Comparison of ENCODE assay signal across 7 mouse cellular contexts in the genomic region with DNA sequence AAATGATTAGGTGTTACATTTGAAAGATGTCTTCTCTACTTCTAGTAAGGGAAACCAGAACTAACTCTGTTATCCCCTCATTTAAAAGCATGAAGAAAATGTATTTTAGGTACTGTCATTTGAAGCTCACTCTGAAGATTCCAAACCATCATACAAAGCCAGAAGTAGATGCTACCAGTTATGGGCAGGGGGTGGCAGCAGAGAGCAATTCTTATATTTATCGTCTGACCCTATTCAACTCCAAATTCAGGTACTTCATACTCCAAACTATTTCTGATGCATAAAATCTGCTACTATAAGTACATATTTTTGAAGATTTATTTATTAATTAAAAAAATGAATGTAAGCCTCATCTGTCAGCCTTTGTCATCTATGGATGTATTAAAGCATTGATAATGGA.
DNase-seq lines count a peak whose midpoint lies in the region; ATAC-seq lines count a peak whose summit lies in the region.

No protein-coding gene starts in this region.

- no peak for DNase-seq in midbrain, embryonic 10.5 days (ENCODE audit: low spot score)
- DNase-seq in adrenal gland, postnatal 36 days, result peak; percentile 5 to 29
- peak; percentile 59 for DNase-seq in embryo, embryonic 11 days
- peak; percentile 10 for DNase-seq in hindlimb bud, embryonic 11.5 days (ENCODE audit: extremely low spot score, low read depth, low spot score)
- peak; percentile 52 for DNase-seq in limb, embryonic 11.5 days (ENCODE audit: low spot score)
- no peak for DNase-seq in spleen, adult 12 weeks (ENCODE audit: low spot score)

- no peak overlapping the region for H3K4me2 ChIP-seq in midbrain, embryonic 16.5 days (ENCODE audit: low read length)
- H3K4me2 ChIP-seq in limb, embryonic 11.5 days (ENCODE audit: low read depth, severe bottlenecking), result no peak overlapping the region

- no peaks in the 10 kb centered on the region for H3K9me3 ChIP-seq in midbrain, embryonic 16.5 days (replicated peaks; ENCODE audit: control insufficient read depth, low read length, poor library complexity, severe bottlenecking)
- no peaks in the 10 kb centered on the region for H3K9me3 ChIP-seq in midbrain, embryonic 10.5 days (replicated peaks)
- H3K9me3 ChIP-seq in limb, embryonic 11.5 days (ENCODE audit: control insufficient read depth, low read length), result no peaks in the 10 kb centered on the region

- no peak overlapping the region for H3K9ac ChIP-seq in midbrain, embryonic 16.5 days (ENCODE audit: low read depth, low read length)
- H3K9ac ChIP-seq in limb, embryonic 11.5 days (ENCODE audit: low read length), result no peak overlapping the region

- peak; percentile 68; the same call in 1 of the 2 replicates for ATAC-seq in midbrain, embryonic 16.5 days
- ATAC-seq in limb, embryonic 11.5 days (ENCODE audit: insufficient number of reproducible peaks, low FRiP score, low TSS enrichment, low read depth), result no peak

- no peak overlapping the region for H3K27ac ChIP-seq in midbrain, embryonic 16.5 days (ENCODE audit: low read length)
- no peak overlapping the region for H3K27ac ChIP-seq in midbrain, embryonic 10.5 days (replicated peaks)
- no peak overlapping the region for H3K27ac ChIP-seq in limb, embryonic 11.5 days (replicated peaks; ENCODE audit: low read depth, low read length)

- no peak overlapping the region for H3K4me3 ChIP-seq in midbrain, embryonic 16.5 days (ENCODE audit: low read depth, low read length)
- no peak overlapping the region for H3K4me3 ChIP-seq in midbrain, embryonic 10.5 days
- H3K4me3 ChIP-seq in limb, embryonic 11.5 days (ENCODE audit: low read depth, low read length), result no peak overlapping the region

- no peaks in the 10 kb centered on the region for H3K4me1 ChIP-seq in midbrain, embryonic 16.5 days (ENCODE audit: control insufficient read depth, insufficient read depth, low read length)
- no peaks in the 10 kb centered on the region for H3K4me1 ChIP-seq in midbrain, embryonic 10.5 days
- H3K4me1 ChIP-seq in limb, embryonic 11.5 days (ENCODE audit: control insufficient read depth, insufficient read depth, low read length), result no peaks in the 10 kb centered on the region

- WGBS in midbrain, embryonic 16.5 days, result 26% methylated on average over 1 of the region's 1 CpGs
- WGBS in midbrain, embryonic 10.5 days, result 27% methylated on average over 1 of the region's 1 CpGs
- WGBS in limb, embryonic 11.5 days, result 16% methylated on average over 1 of the region's 1 CpGs

- H3K36me3 ChIP-seq in midbrain, embryonic 16.5 days (ENCODE audit: control insufficient read depth, insufficient read depth, low read length), result no peaks in the 10 kb centered on the region
- no peaks in the 10 kb centered on the region for H3K36me3 ChIP-seq in midbrain, embryonic 10.5 days
- no peaks in the 10 kb centered on the region for H3K36me3 ChIP-seq in limb, embryonic 11.5 days (ENCODE audit: control insufficient read depth, insufficient read depth, low read length)

- no peaks in the 10 kb centered on the region for H3K27me3 ChIP-seq in midbrain, embryonic 16.5 days (ENCODE audit: control insufficient read depth, insufficient read depth, low read depth, low read length)
- H3K27me3 ChIP-seq in midbrain, embryonic 10.5 days (ENCODE audit: low read depth, poor library complexity, severe bottlenecking), result no peaks in the 10 kb centered on the region
- H3K27me3 ChIP-seq in limb, embryonic 11.5 days (ENCODE audit: control insufficient read depth, insufficient read depth, low read length), result no peaks in the 10 kb centered on the region

Comparison
In these comparisons a context has a peak if more than half of its experiments do, and no peak if none do; other contexts are left out.
1. DNase-seq: peak in adrenal gland, postnatal 36 days (2 of 2), embryo, embryonic 11 days (single experiment), hindlimb bud, embryonic 11.5 days (single experiment) and limb, embryonic 11.5 days (single experiment); none in midbrain, embryonic 10.5 days (single experiment) and spleen, adult 12 weeks (single experiment).